Mouse (Mus musculus): ENCODE measurements around the gene Gabarap.

- TF ChIP-seq HCFC1 (IDR thresholded peaks at IDR 0.05; ENCODE audit: borderline replicate concordance, insufficient read depth, low read length) (no peak), ZNF384 (IDR thresholded peaks at IDR 0.05; ENCODE audit: low read depth, low read length) (no peak), CHD2 (IDR thresholded peaks at IDR 0.05; ENCODE audit: low read depth, low read length) (no peak), MAFK (IDR thresholded peaks at IDR 0.05; ENCODE audit: insufficient read depth, low read depth, low read length) (no peak), ZC3H11A (IDR thresholded peaks at IDR 0.05; ENCODE audit: borderline replicate concordance, low read depth, low read length) (no peak)
Observed at GRCm38 (mm10) chr11:69992396-69992795, 1.5 kb downstream of the Gabarap start.
